Mouse (Mus musculus) small intestine, adult 2 months (tissue): Measurements from ENCODE around the gene Wrap53. TPM values are rescaled to one million over a fixed set of nuclear protein-coding genes. Genes with fewer than 3 reads are reported as not detected.

ENCODE experiments used
- H3K27ac ChIP-seq: fragments of 200-500 bp; 2 replicates; pipeline ENCODE4 v1.5.1; 2012; ENCODE audit warnings: low read depth, low read length, control low read depth, inconsistent platforms; ENCODE audit not compliant: insufficient read depth
- H3K27me3 ChIP-seq: fragments of 200-500 bp; 2 replicates; pipeline ENCODE4 v1.6.1; 2012; ENCODE audit warnings: mild to moderate bottlenecking, moderate library complexity, low read length, inconsistent platforms; ENCODE audit not compliant: control insufficient read depth, insufficient read depth
- H3K36me3 ChIP-seq: fragments of 200-500 bp; 2 replicates; pipeline ENCODE4 v1.6.1; 2012; ENCODE audit warnings: mild to moderate bottlenecking, low read length, control low read depth, inconsistent platforms; ENCODE audit not compliant: control insufficient read depth, insufficient read depth
- H3K4me1 ChIP-seq: fragments of 200-500 bp; 2 replicates; pipeline ENCODE4 v1.6.1; 2012; ENCODE audit warnings: low read length, inconsistent platforms, mixed read lengths; ENCODE audit not compliant: control insufficient read depth, insufficient read depth, insufficient read length
- H3K4me3 ChIP-seq: fragments of 200-500 bp; 2 replicates; pipeline ENCODE4 v1.5.1; 2012; ENCODE audit warnings: low read depth, mild to moderate bottlenecking, control low read depth, inconsistent platforms, low read length, moderate library complexity
- CTCF ChIP-seq: fragments of 200-500 bp; IDR thresholded peaks from 2 replicates; pipeline ENCODE4 v1.5.1; 2012; ENCODE audit warnings: low read depth, mild to moderate bottlenecking, control low read depth, inconsistent platforms, low read length, moderate library complexity, mixed read lengths; ENCODE audit not compliant: insufficient replicate concordance, insufficient read length; ENCODE audit errors: extremely low read depth
- POLR2A ChIP-seq: fragments of 200-500 bp; IDR thresholded peaks from 2 replicates; pipeline ENCODE4 v1.6.1; 2012; ENCODE audit warnings: low read depth, mild to moderate bottlenecking, control low read depth, inconsistent platforms, low read length, moderate library complexity
- WGBS: fragments of 180-500 bp; shearing (Covaris S2); methylation state at CpG from one replicate; pipeline ENCODE4 v1.1.7; 2018; 5-methylcytosine and 5-hydroxymethylcytosine counted together
- polyA plus RNA-seq: library from polyadenylated mRNA; depleted of rRNA; stranded (reverse); fragments of >200 nt; gene quantifications from 2 replicates; pipeline ENCODE4 v1.2.3, GENCODE M21; 2012

Wrap53 gene
- polyA plus RNA-seq, 1 experiment: 20.2 TPM

GRCm38 (mm10) chr11:69558756-69559155 lies 21.3 kb downstream of the Wrap53 start:
- no peak overlapping the region for H3K27ac ChIP-seq
- peaks cover 11% of the 10 kb centered on the region for H3K27me3 ChIP-seq
- no peaks in the 10 kb centered on the region for H3K4me1 ChIP-seq
- H3K36me3 ChIP-seq: peaks cover 30% of the 10 kb centered on the region
- TF ChIP-seq CTCF (no peak), POLR2A (no peak)
- H3K4me3 ChIP-seq: no peak overlapping the region
- WGBS: 51% methylated on average over 6 of the region's 6 CpGs

DNA sequence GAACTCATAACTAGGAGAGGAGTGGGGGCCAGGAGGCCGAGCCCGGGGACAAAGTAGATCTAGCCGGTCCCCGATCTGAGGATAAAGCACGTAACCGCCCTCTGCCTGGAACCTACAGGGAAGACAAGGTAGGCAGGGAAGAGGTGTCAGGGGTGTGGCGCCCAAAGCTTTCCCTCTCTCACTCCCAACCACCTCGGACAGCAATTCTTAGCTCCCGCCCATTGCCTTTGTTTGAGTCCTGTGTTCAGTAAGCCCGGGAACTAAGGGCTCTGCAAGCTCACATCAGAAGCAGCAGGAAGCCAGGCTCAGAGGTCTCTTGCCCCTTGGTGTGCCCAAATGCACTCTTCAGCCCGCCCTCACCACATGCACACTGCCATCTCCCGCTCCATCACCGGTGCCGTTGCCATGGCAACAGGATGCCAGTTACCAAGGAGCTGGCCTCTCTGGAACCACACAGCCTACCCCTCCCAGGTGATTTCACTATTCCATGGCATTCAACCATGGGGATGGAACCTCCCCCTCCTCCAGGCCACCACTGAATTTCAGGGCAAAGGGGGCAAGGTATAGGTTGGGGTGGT lies 22.6 kb downstream of the Wrap53 start:
- TF ChIP-seq POLR2A: no peak
- Histone ChIP-seq H3K4me3 (no peak overlapping the region), H3K36me3 (peaks cover 17% of the 10 kb centered on the region), H3K4me1 (no peaks in the 10 kb centered on the region), H3K27me3 (peaks cover 11% of the 10 kb centered on the region), H3K27ac (no peak overlapping the region)
- WGBS: 46% methylated on average over 14 of the region's 14 CpGs

DNA sequence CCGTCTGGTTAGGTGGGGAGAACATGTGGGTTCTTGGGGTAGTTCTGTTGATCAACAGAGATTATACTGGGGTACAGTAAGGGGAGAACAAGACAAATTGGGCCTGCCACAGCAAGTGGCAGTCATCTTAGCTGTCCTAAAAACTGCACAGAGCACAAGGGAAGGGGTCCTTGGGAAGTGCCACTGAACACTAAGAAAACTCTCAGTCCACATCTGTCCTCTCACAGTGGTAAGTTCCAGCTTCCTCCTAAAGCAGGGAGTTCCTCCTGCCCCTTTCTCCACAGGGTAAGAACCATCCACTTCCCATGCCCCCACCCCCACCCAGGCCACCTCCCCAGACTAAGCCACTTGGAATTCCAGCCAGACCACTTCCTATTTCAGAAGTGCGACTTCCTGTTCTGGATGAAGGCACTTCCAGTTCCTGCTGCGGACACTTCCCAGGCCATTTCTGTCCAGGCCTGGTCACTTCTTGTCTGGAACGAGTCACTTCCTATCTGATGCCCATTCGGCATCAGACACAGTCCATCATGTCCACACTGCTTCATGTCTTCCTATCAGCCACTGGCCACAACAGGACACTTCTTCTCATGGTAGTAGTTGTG lies 25.4 kb downstream of the Wrap53 start:
- WGBS: 74% methylated on average over 5 of the region's 5 CpGs
- Histone ChIP-seq H3K36me3 (no peaks in the 10 kb centered on the region), H3K4me3 (no peak overlapping the region), H3K27me3 (peaks cover 2% of the 10 kb centered on the region), H3K4me1 (no peaks in the 10 kb centered on the region), H3K27ac (no peak overlapping the region)
- TF ChIP-seq CTCF (no peak), POLR2A (no peak)

DNA sequence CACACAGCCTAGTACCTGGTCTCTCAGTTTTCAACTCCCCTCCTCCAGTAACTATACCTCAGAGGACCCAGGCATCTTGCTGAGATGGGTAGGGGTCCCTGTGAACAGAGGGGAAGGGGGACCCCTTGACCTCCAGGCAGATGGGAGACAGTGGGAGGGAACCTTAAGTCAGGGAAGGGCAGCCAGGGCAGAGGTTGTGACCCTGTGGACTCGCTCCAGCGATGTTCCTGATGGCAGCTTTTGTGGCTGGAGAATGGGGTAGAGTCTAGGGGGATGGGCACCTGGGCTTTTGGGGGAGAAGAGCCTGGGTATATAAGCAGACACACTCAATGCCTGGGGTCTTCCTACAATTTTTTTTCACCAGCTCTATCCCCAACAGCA lies 26.7 kb downstream of the Wrap53 start:
- TF ChIP-seq CTCF: no peak
- TF ChIP-seq POLR2A: no peak
- Histone ChIP-seq H3K27ac (no peak overlapping the region), H3K27me3 (no peaks in the 10 kb centered on the region), H3K4me1 (no peaks in the 10 kb centered on the region), H3K4me3 (no peak overlapping the region), H3K36me3 (no peaks in the 10 kb centered on the region)
- WGBS: 39% methylated on average over 2 of the region's 2 CpGs

DNA sequence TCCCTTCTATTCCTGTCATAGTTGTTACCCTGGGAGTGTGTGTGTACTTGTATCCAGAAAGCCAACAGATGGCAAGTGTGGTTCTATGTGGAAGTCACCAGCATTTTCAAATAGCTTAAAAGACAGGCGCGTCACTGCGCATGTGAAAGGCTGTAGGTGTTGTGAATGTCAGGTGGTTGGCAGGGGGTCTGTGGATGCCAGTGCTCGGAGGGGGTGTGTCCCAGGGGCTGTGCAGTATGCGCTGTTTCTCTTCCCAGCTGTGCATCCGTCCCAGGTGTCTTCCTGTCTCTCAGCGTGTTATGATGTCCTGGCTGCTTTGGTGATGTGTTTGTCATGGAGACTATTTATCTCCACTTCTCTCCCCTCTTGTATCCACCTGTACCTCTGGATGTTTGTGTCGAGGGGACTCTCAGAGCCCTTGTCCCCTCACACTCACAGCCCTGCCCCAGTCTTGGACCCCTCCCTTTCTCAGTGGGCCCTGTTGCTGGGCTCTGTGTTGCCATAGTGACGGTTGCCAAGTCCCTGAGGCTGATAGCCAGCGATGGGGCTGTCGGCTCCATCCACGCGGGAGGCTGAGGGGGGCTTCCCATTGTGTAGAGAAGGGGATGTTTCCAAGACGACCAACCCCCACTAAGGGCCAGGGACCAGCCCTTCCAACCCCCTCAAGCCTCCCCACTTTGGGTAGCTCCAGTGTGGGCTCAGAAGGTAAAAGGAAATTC lies 27.3 kb downstream of the Wrap53 start:
- WGBS: 31% methylated on average over 14 of the region's 14 CpGs
- no peak for TF ChIP-seq CTCF
- no peak for TF ChIP-seq POLR2A

DNA sequence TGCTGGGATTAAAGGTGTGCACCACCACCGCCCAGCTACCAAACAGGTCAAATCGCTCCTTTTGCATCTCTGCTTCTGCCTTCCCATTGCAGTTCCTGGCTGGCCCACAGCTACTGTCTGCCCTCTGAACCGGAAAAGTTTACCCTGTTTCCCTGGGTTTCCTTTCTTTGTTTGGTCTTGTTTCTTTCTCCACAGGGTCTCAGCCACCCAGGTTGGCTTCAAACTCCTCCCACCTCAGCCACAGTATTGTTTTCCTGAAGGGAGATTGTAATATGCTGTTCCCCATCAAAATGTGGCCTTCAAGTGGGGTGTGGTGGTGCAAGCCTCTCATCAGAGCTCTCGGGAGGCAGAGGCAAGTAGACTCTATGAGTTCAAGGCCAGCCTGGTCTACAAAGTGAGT lies 28.7 kb downstream of the Wrap53 start:
- TF ChIP-seq CTCF (no peak), POLR2A (no peak)
- H3K27ac ChIP-seq: no peak overlapping the region
- H3K4me1 ChIP-seq: peaks cover 9% of the 10 kb centered on the region; the same call in 1 of the 2 replicates
- WGBS: 77% methylated on average over 4 of the region's 4 CpGs
- no peaks in the 10 kb centered on the region for H3K27me3 ChIP-seq
- no peaks in the 10 kb centered on the region for H3K36me3 ChIP-seq
- H3K4me3 ChIP-seq: no peak overlapping the region

More for the DNA sequence above, 27.3 kb downstream of the Wrap53 start:
- Histone ChIP-seq H3K36me3 (no peaks in the 10 kb centered on the region), H3K4me1 (no peaks in the 10 kb centered on the region), H3K27me3 (no peaks in the 10 kb centered on the region), H3K4me3 (no peak overlapping the region), H3K27ac (no peak overlapping the region)

DNA sequence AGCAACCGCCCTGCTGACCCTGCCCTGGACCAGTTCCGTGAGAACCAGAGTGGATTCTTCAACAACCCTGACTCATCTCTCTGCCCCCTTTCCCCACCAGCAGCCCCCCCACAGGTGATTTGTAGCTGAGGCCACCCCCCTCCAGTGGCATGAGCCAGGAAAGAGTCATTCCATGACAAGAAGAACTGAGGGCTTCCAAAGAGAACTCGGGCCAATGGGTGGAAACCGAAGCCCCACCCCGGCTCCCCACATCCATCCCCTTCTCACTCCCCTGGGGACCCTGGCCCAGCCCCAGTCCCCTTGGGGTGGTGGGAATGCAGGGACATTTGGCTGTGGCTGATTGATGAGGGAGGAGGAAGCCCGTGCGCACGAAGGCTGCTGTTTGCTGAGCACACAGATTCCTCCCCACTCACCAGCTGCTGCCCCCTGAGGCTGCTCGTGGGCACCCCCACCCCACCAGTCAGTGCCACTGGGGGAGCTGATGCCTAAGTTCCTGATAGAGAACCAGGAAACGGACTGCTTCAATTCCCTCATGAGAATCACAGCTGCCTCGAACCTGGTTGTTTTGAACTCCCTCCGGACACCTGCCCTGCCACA lies 30.9 kb downstream of the Wrap53 start, which contains the start of gene Dnah2:
Gene Dnah2 (minus strand): TSS at position 51 of the 597 bp plus-strand sequence.
- Histone ChIP-seq H3K4me1 (peaks cover 11% of the 10 kb centered on the region; the same call in 1 of the 2 replicates), H3K36me3 (no peaks in the 10 kb centered on the region), H3K27ac (no peak within 1 kb of the TSS), H3K27me3 (no peaks in the 10 kb centered on the region), H3K4me3 (no peak within 1 kb of the TSS)
- 56% methylated on average over 12 of the region's 12 CpGs for WGBS
- no peak for TF ChIP-seq POLR2A
- TF ChIP-seq CTCF: no peak
